Mouse (Mus musculus) mouse embryonic stem cell (cell line): ENCODE data around the gene Fxyd7.

Experiments
- in situ Hi-C, 2 experiments: fragments of 300-500 bp; cut with MboI; formaldehyde crosslinking; loops; 1 replicate in 1 of 2; 3 replicates in 1 of 2; pipeline ENCODE4 v1.14.3; 2019 to 2020; ENCODE audit warnings: low sequenced_read_pairs in 2 of 2, low pct_unique_long_range_greater_than_20kb in 1 of 2, mixed read lengths in 1 of 2; ENCODE audit not compliant: unreplicated experiment in 1 of 2

Gene Fxyd7

DNA sequence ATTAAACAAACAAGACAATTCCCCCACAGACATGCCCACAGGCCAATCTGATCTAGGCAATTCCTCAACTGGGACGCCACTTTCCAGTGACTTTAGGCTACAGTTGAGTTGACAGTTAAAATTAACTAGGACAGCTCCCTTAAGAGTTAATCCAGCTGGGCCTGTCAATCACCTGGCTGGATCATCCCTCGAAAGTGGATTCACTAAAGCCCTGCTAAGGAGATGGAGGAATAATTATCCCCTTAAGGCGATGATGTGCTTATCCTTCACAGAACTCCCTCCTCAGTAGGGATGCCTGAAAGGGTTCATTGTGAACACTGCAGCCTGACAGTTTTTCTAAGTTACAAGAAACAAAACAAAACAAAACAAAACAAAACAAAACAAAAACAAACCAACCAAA is 29.3 kb upstream of the Fxyd7 start:
- in situ Hi-C loops = no loop called here

DNA sequence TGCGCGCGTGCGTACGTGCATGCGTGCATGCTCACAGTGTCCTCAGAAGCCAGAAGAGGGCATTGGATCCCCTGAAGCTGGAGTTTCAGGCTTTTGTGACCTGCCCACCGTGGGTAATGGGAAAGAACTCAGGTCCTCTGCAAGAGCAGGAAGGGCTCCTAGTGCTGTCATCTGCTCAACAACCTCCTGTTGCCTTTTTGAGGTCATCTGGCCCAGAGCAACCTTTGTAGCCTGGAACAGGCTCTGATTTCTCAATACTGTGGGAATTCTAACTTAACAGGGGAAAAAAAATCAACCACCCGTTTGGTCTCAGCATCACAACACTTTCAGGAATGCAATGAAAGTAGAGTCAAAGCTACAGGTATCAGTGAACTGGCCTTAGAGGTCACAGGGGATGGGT is 28.4 kb upstream of the Fxyd7 start:
- in situ Hi-C loops = no loop called here

DNA sequence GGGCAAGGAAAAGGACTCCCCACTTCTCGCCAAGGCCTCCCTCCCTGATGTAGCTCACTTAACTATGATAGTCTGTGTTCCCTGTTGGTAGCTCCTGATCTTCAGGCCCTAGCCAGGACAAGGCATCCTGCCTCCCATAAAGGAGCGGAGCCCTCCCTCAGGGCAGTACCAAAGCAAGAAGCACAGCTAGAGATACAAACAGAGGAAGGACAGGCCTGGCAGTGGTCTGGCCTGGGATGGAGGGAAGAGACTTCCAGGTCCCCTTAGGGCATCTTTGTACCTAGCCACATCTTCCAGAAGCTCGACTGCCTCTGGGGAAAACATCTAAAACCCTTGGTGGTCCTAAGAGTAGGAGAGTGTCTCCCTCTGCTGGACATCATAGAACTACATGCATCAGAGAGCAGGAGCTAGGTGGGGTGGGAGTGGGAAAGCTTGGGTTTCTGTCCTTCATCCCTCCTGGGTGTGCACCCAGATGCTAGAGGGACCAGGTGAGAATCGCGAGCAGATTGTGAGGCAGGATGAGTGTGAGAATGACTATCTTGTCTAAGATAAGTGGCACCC is 26.7 kb upstream of the Fxyd7 start:
- in situ Hi-C loops = no loop called here

DNA sequence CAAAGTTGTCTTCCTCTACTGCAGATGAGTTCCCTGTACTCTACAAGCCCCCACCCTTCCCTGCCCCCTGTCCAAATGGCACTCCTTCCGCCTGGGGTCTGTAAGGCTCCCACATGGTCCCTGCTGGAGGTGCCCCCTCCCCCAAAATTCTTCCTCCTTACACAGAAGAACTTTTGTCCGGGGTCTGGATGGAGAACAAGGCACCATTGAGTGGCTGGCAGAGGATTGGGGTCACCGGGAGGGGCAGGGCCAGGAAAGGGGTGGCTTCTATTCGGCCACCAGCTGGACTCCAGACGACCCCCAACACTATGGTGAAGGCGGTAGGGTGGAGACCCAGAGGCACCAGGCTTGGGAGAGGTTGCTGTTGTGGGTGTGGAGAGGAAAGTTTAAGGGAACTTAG is 26.2 kb upstream of the Fxyd7 start:
- in situ Hi-C loops = no loop called here

DNA sequence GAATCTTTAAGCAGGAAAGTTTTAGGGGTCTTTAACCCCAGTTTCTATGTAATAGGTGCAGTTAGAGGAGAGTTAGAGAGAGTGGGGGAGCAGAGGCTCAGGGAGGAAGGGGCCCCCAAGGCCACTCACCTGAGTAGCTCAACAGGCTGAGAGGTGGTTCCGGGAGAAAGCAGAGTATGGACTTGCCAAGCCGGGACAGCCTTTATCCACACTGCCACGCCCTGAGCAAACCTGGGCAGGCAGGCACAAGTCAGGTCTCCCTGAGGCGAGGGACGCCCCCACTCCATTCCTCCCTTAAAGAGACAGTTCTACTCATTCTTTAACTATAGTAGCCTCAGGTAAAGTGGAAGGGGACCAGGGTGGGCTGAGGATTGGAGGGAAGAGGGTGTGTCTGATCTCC is 25.2 kb upstream of the Fxyd7 start, which contains the start of gene Fxyd3:
Fxyd3 (minus strand) TSS at position 213 of the 400 bp plus-strand sequence.
- in situ Hi-C loops = no loop called here

GRCm38 (mm10) chr7:31074713-31075069 is 23.4 kb upstream of the Fxyd7 start:
- in situ Hi-C loops = no loop called here

DNA sequence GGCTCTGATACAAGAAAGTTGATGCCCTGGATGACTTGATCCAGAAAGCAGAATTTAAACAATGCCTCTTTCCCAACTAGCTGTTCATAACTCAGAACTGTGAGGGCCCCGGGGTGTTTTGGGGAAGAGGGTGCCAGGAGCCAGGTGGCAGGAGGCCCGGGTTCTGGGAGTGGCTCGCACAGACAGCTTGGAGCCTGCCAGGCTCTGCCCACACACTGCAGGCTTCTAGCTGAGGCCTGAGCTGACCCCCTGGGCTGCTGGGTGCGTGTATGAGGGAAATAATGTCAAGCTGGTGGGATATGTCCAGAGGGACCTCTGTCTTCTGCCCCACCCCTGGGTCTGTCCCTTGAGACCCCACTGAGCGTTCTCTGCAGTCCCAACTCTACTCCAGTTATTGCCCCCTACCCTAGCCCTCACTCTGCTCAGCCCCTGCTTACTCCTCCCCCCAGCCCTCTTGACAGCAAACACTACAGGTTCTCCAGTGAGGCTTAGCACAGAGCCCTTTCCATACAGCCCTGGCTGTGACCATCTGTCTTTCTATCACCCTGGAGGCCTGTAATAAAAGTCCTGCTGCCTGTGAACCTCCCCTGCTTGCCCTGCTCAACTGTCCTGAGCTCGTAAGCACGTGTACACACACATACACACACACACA is 22.9 kb upstream of the Fxyd7 start:
- in situ Hi-C loops = no loop called here

DNA sequence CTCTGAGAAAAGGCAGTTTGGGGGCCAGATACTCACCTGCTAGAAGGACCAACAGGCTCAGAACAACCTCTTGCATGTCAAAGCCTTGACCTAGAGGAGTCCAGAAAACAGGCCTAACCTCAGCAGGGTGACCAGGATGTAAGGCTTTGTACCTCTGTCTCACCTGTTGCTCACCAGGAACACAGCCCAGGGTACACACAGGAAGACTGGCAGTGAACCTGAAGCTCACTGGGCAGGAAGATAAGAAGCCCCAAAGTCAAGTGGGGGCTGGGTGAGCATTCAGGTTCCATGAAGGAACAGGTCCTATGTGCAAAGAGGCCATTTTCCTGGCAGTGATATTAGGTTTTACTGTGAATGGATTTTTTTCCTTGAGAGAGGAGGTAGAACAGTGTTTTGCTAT is 22.3 kb upstream of the Fxyd7 start:
- in situ Hi-C loops = no loop called here

- in situ Hi-C loops = no loop called here
Observed at GRCm38 (mm10) chr7:31072326-31072725, 21.1 kb upstream of the Fxyd7 start.

- in situ Hi-C loops = no loop called here
Observed at GRCm38 (mm10) chr7:31070324-31070723, 19.1 kb upstream of the Fxyd7 start.

DNA sequence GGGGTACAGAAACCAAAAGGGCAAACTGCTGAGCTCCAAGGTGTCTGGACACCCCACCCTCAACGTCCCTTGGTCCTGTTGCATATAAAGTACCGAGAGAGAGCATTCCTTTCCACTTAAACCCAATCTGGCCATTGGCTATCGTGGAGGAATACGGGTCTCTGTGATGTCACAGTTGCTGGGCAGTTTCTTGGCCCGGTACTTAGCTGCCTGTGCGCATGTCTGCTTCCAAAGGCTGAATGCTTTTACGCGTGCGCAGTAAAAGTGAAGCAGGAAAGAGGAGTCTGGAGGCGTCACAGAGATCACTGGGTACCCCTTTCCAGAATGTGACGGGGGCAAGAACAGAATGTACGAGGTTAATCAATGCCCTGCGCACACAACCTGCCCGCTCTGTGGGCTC is 18.2 kb upstream of the Fxyd7 start:
- in situ Hi-C loops = no loop called here

- in situ Hi-C loops = no loop called here
Observed at GRCm38 (mm10) chr7:31067836-31068235, 16.6 kb upstream of the Fxyd7 start.

DNA sequence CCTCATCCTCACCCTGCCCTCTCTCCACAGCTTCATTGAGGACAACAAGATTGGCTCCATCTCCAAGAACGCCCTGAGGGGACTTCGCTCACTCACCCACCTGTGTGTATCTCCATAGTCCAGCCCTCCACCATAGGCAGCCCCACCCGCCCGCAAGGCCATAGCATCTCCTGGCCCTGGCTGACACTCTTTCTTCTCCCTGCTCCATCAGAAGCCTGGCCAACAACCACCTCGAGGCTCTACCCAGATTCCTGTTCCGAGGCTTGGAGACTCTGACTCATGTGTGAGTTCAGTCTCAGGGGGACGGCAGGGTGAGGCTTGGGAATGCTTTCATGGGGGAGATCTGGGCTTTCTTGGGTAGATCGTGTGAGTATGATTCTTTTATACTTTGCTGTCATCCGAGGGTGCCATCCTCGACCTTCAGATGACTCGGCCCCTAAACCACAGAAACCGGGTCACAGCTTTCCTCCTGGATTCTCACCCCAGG is 11.8 kb upstream of the Fxyd7 start:
- in situ Hi-C loops = no loop called here

DNA sequence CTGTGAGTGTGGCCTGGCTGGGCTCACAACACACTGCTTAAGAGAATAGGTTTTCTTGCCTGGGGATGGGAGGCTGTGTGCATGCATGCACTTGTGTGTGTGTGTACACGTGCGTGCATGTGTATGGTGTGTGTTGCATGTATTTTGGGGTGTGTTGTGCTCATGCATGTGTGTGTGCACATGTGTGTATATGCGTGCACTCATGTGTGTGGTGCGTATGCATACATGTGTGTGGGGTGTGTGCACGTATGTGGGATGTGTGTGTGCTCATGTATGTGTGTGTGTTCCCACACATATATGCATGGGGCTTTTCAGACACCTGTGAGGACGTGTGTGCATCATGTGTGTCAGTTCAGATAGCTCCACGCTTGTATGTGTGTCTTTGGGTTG is 9.3 kb upstream of the Fxyd7 start:
- in situ Hi-C loops = no loop called here

- in situ Hi-C loops = no loop called here
Observed at GRCm38 (mm10) chr7:31059919-31060620, 8.8 kb upstream of the Fxyd7 start.

DNA sequence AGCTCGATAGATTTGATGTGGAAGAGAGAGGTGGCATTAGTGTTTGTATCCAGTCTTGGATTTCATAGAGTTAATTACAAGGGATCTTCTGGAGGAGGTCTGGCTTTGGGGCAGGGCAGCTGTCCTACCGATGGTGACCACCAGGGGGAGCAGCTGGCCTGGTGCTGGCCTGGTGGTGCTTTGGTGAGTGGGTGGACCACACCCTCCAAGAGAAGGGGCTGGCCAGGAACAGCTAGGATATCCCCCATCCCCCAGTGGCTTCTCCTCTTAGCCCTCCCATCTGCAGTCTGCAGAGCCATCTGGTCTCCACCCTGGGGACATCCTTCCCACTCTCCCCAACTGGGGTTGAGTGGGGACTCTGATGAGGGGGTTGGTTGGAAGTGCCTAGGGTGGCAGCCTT is 7.8 kb upstream of the Fxyd7 start, which contains the start of gene Lgi4:
Lgi4 (plus strand) TSS at position 235 of the 400 bp plus-strand sequence.
- in situ Hi-C loops = no loop called here

DNA sequence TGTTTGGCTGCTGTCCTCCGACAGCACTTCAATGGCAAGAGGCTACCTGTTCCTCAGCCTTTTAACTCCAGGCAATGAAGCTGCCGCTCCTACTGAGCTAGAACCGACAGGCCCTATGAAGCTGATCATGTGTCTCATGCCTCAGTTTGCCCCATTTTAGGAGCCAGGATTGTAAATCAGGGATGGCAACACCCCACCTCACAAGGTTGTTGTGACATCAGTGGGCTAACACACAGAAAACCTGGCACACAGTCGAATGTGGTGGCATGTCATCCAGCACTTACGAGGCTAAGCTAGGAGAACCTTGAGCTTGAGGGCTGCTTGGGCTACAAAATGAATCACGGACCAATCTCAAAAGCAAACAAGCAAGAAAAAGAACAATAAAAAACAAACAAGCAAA is 6.9 kb upstream of the Fxyd7 start:
- in situ Hi-C loops = no loop called here

GRCm38 (mm10) chr7:31057730-31058129 is 6.5 kb upstream of the Fxyd7 start:
- in situ Hi-C loops = no loop called here

DNA sequence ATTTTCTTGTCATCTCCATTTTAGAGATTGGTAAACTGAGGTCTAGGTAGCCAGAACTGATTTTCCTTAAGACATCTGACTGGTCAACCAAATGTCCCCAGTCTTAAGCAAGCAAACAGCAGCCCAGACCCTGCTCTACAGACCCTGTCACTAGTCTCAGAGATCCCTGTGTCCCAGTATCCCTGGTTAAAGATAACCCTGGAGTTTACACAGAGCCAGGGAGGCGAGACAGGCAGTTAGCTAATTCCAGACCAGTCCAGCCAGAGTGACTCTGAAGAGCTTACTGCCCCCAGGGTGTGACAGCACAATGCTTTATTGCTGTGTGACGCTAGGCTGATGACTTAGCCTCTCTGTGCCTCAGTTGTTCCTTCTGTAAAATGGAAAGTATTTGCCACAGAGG is 5.8 kb upstream of the Fxyd7 start, which contains the start of gene Fxyd1:
Fxyd1 (minus strand) TSS at position 129 of the 400 bp plus-strand sequence.
- in situ Hi-C loops = no loop called here

GRCm38 (mm10) chr7:31056448-31056847 is 5.2 kb upstream of the Fxyd7 start:
- in situ Hi-C loops = no loop called here
